Comparison of ENCODE assay signal across 9 mouse cellular contexts in genomic region chr11:6677530-6677929, GRCm38 (mm10). TPM values are rescaled to one million over a fixed set of nuclear protein-coding genes. Genes with fewer than 3 reads are reported as not detected.
DNase-seq lines count a peak whose midpoint lies in the region; ATAC-seq and TF ChIP-seq lines count a peak whose summit lies in the region.
"Had no signal": no experiment of that assay in that cellular context is flagged by ENCODE, and none has a peak within 500 bp of the region (broad histone marks: within the 10 kb centered on the region; RNA-seq: fewer than 3 reads in every experiment).

No protein-coding gene starts in this region.

- TF ChIP-seq CTCF in C2C12 (IDR thresholded peaks at IDR 0.05; ENCODE audit: control insufficient read depth, insufficient read depth, insufficient read length): peak; percentile 35
- peak; percentile 35; the same call in 1 of the 2 replicates for TF ChIP-seq CTCF in liver, adult 2 months (IDR thresholded peaks at IDR 0.05; ENCODE audit: low read depth, low read length)

- no peak overlapping the region for H3K4me2 ChIP-seq in embryonic facial prominence, embryonic 14.5 days (ENCODE audit: low read depth, low read length)

- H3K27ac ChIP-seq in embryonic facial prominence, embryonic 14.5 days (replicated peaks; ENCODE audit: low read depth, low read length): no peak overlapping the region
- H3K27ac ChIP-seq in liver, adult 2 months (replicated peaks; ENCODE audit: insufficient read depth, low read depth, low read length): no peak overlapping the region
- H3K27ac ChIP-seq: macrophage had no signal

- no peaks in the 10 kb centered on the region for H3K27me3 ChIP-seq in C2C12 (ENCODE audit: control insufficient read depth, insufficient read depth, insufficient read length)
- no peaks in the 10 kb centered on the region for H3K27me3 ChIP-seq in embryonic facial prominence, embryonic 14.5 days (replicated peaks; ENCODE audit: control insufficient read depth, insufficient read depth, low read length)
- H3K27me3 ChIP-seq in liver, adult 2 months (ENCODE audit: control insufficient read depth, insufficient read depth, low read length): no peaks in the 10 kb centered on the region

- WGBS in embryonic facial prominence, embryonic 14.5 days: 18% methylated on average over 7 of the region's 7 CpGs
- 23% methylated on average over 7 of the region's 7 CpGs for WGBS in liver, adult 2 months

- H3K9me3 ChIP-seq in embryonic facial prominence, embryonic 14.5 days (ENCODE audit: control insufficient read depth, low read length): no peaks in the 10 kb centered on the region

- H3K4me1 ChIP-seq in embryonic facial prominence, embryonic 14.5 days (ENCODE audit: control insufficient read depth, insufficient read depth, low read length): no peaks in the 10 kb centered on the region
- H3K4me1 ChIP-seq in liver, adult 2 months (ENCODE audit: control insufficient read depth, insufficient read depth, low read length): no peaks in the 10 kb centered on the region

- peak; percentile 31 for DNase-seq in cerebellum, adult 9-10 months
- DNase-seq in cerebellum, adult 9-11 months: no peak
- DNase-seq in embryonic facial prominence, embryonic 14.5 days (ENCODE audit: low spot score): no peak
- DNase-seq in liver, adult 2 months (ENCODE audit: extremely low read depth, low read depth, low spot score): no peak
- DNase-seq in yolk sac, embryonic 10.5 days (ENCODE audit: low spot score): peak; percentile 16
- DNase-seq in urinary bladder, postnatal 4 days (ENCODE audit: low spot score in 2 of 2): no peak
- DNase-seq in layer of hippocampus, adult 18-20 months (ENCODE audit: low spot score in 2 of 2): no peak

- ATAC-seq in embryonic facial prominence, embryonic 14.5 days (ENCODE audit: low read depth): peak; percentile 58; the same call in 1 of the 2 replicates

- no peaks in the 10 kb centered on the region for H3K79me3 ChIP-seq in C2C12 (ENCODE audit: low read depth)

- H3ac ChIP-seq in C2C12 (ENCODE audit: control insufficient read depth, insufficient read length, low read depth): no peak overlapping the region

- TF ChIP-seq POLR2A in liver, adult 2 months (IDR thresholded peaks at IDR 0.05; ENCODE audit: extremely low read depth, insufficient read depth, low read length): no peak

- no peaks in the 10 kb centered on the region for H3K79me2 ChIP-seq in C2C12 (ENCODE audit: control insufficient read depth, insufficient read depth)
- no peaks in the 10 kb centered on the region for H3K79me2 ChIP-seq in liver, adult 2 months (ENCODE audit: control insufficient read depth, insufficient read depth, low read length)

- no peaks in the 10 kb centered on the region for H3K36me3 ChIP-seq in C2C12 (ENCODE audit: control insufficient read depth, insufficient read depth)
- H3K36me3 ChIP-seq in embryonic facial prominence, embryonic 14.5 days (ENCODE audit: control insufficient read depth, insufficient read depth, low read length): no peaks in the 10 kb centered on the region
- H3K36me3 ChIP-seq in liver, adult 2 months (ENCODE audit: control insufficient read depth, insufficient read depth, low read length): no peaks in the 10 kb centered on the region

- no peak overlapping the region for H3K9ac ChIP-seq in embryonic facial prominence, embryonic 14.5 days (ENCODE audit: low read depth, low read length)
- H3K9ac ChIP-seq in liver, adult 2 months (ENCODE audit: low read depth, low read length): no peak overlapping the region

- no peak overlapping the region for H3K4me3 ChIP-seq in C2C12 (ENCODE audit: insufficient read depth, poor library complexity, severe bottlenecking)
- no peak overlapping the region for H3K4me3 ChIP-seq in embryonic facial prominence, embryonic 14.5 days (ENCODE audit: low read depth, low read length)
- H3K4me3 ChIP-seq in liver, adult 2 months (ENCODE audit: insufficient read depth, low read depth, low read length): no peak overlapping the region

TF ChIP-seq in C2C12, 6 proteins besides CTCF, POLR2A, EP300 and RAD21:
- no peak for TF ChIP-seq MYOD1 (IDR thresholded peaks at IDR 0.05; ENCODE audit: control insufficient read depth, insufficient read length, low read depth)
- no peak for TF ChIP-seq USF1 (IDR thresholded peaks at IDR 0.05; ENCODE audit: low read depth)
- TF ChIP-seq MYOG (IDR thresholded peaks at IDR 0.05; ENCODE audit: control insufficient read depth, extremely low read depth, insufficient read length): no peak
- TF ChIP-seq CEBPB (IDR thresholded peaks at IDR 0.05; ENCODE audit: low read depth): no peak
- TF ChIP-seq FOSL1 (IDR thresholded peaks at IDR 0.05; ENCODE audit: insufficient read depth, low read length, poor library complexity, severe bottlenecking): no peak
- no peak for TF ChIP-seq MAX (IDR thresholded peaks at IDR 0.05)
TF ChIP-seq in C2C12: peak in this region for 0.

RNA-seq across cellular contexts. Expression of gene Ramp3, which starts 19.2 kb away (rescaled TPM):
- polyA plus RNA-seq in C2C12 (2012; fragmentation: generic; extraction: Trizol): 0.05 TPM
- polyA plus RNA-seq in embryonic facial prominence, embryonic 14.5 days (2014; fragmentation: Nextera tagmentation; extraction: Ambion mirVana): 12.2 and 15.1 TPM in 2 replicates
- total RNA-seq in liver, adult 2 months (2014; rRNA removed): 0.07 and 0.09 TPM in 2 replicates
- 0.09 and 0.16 TPM in 2 replicates for polyA plus RNA-seq in liver, adult 2 months (2012; rRNA removed)
- total RNA-seq in layer of hippocampus, adult 18-20 months (2021): 1 to 10 TPM; 6.6 to 7.3 TPM

RNA-seq across cellular contexts. Expression of gene Wap, which starts 39.1 kb away (rescaled TPM):
- polyA plus RNA-seq in C2C12 (2012; fragmentation: generic; extraction: Trizol): not detected
- polyA plus RNA-seq in embryonic facial prominence, embryonic 14.5 days (2014; fragmentation: Nextera tagmentation; extraction: Ambion mirVana): not detected in 2 replicates
- not detected in 2 replicates for total RNA-seq in liver, adult 2 months (2014; rRNA removed)
- not detected in 2 replicates for polyA plus RNA-seq in liver, adult 2 months (2012; rRNA removed)
- not detected for total RNA-seq in layer of hippocampus, adult 18-20 months (2021)
- polyA plus RNA-seq: macrophage had no signal

RNA-seq across cellular contexts. Expression of gene Tbrg4, which starts 51.7 kb away (rescaled TPM):
- 116 TPM for polyA plus RNA-seq in C2C12 (2012; fragmentation: generic; extraction: Trizol)
- 33.7 and 35.7 TPM in 2 replicates for polyA plus RNA-seq in embryonic facial prominence, embryonic 14.5 days (2014; fragmentation: Nextera tagmentation; extraction: Ambion mirVana)
- 17.7 and 18.0 TPM in 2 replicates for total RNA-seq in liver, adult 2 months (2014; rRNA removed)
- 49.4 and 71.0 TPM in 2 replicates for polyA plus RNA-seq in liver, adult 2 months (2012; rRNA removed)
- total RNA-seq in layer of hippocampus, adult 18-20 months (2021): 10 to 100 TPM; 42.6 to 46.8 TPM

Comparison
In these comparisons a context has a peak if more than half of its experiments do, and no peak if none do; other contexts are left out.
1. DNase-seq: peak in cerebellum, adult 9-10 months (single experiment) and yolk sac, embryonic 10.5 days (single experiment); none in cerebellum, adult 9-11 months (single experiment), embryonic facial prominence, embryonic 14.5 days (single experiment), liver, adult 2 months (single experiment), urinary bladder, postnatal 4 days (0 of 2) and layer of hippocampus, adult 18-20 months (0 of 2).
2. RNA of gene Ramp3, which starts 19.2 kb away (polyA plus RNA-seq): 12.2 to 15.1 TPM in embryonic facial prominence, embryonic 14.5 days; 0.09 to 0.16 TPM in liver, adult 2 months and 0.05 TPM in C2C12 (single experiment); every median in the first group is over 10 times any median in the second.